Mouse (Mus musculus): ENCODE measurements around the gene Abl1. TPM values are rescaled to one million over a fixed set of nuclear protein-coding genes. Genes with fewer than 3 reads are reported as not detected.
A peak's percentile ranks its signal among the peaks of the same experiment; 100 is the strongest.

The Abl1 gene
- polyA plus RNA-seq, 1 experiment from 2014 or later = 43.1 TPM

DNA sequence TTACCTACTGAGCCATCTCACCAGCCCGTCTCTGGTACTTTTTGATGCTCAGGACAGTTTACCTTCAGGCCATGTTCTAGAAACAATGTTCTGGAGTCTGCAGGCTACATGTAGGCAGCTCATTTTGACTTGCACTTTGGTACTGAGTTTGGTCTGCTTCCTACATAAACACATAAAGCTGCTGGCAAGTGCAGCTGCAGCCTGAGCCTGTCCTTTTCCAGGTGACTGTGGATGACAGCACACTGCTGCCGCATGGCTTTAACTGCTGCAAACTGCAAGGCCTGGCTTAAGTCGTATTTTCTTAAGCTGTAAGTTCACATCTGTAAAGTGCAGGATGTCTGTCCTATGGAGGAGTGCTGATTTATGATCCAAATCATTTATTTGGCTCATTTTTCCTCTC is 44.3 kb downstream of the Abl1 start:
- Histone ChIP-seq H3K36me3 (no peaks in the 10 kb centered on the region), H3K27me3 (ENCODE audit: insufficient read depth, poor library complexity, severe bottlenecking) (no peaks in the 10 kb centered on the region), H3K4me1 (peaks cover 39% of the 10 kb centered on the region), H3K27ac (no peak overlapping the region), H3K9me3 (no peaks in the 10 kb centered on the region), H3K4me3 (no peak overlapping the region)
- 79% methylated on average over 3 of the region's 3 CpGs for WGBS
- no peak for DNase-seq (ENCODE audit: low spot score)

DNA sequence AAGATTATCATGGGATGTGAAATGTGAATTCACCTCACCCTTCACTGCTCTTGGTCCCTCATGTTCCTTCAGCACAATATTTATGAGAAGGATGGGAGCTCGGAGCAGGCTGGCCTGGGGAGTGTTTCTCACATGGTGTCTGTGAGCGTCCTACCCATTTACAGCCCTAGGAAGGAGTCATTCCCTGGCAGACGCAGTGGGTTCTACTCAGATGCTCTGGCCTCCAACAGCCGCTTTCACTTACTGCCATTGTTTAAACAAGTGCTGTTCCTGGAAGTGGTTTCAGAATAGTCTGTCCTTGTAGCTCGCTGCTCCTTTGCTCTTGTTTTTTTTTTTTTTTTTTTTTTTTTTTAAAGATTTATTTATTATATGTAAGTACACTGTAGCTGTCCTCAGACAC is 45.4 kb downstream of the Abl1 start:
- no peaks in the 10 kb centered on the region for H3K36me3 ChIP-seq
- DNase-seq (ENCODE audit: low spot score) = no peak
- no peak overlapping the region for H3K27ac ChIP-seq
- H3K9me3 ChIP-seq = no peaks in the 10 kb centered on the region
- WGBS = 76% methylated on average over 5 of the region's 5 CpGs
- H3K4me1 ChIP-seq = peaks cover 36% of the 10 kb centered on the region
- H3K4me3 ChIP-seq = no peak overlapping the region
- no peaks in the 10 kb centered on the region for H3K27me3 ChIP-seq (ENCODE audit: insufficient read depth, poor library complexity, severe bottlenecking)

DNA sequence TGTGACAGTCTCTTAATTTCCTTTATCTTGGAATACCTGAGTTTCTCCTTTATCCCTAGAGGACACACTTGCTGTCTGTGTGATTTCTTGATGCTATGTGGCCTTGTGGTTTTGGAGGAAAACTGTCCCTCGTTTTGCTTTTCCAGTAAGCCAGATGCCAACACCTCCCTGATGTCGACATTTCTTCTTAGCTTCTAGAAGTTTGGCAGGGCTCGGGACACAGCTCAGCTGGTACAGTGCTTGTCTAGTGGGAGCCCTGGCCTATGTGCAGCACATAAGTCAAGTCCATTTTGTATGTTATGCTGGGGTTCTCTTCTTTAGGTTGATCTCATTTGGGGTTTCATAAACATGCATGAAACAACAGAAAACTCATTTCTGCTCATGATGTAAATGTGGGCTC is 50.9 kb downstream of the Abl1 start:
- Histone ChIP-seq H3K36me3 (no peaks in the 10 kb centered on the region), H3K4me1 (peaks cover 35% of the 10 kb centered on the region), H3K9me3 (no peaks in the 10 kb centered on the region), H3K4me3 (no peak overlapping the region), H3K27ac (peak overlapping the region; percentile 30; the same call in 1 of the 2 replicates), H3K27me3 (ENCODE audit: insufficient read depth, poor library complexity, severe bottlenecking) (no peaks in the 10 kb centered on the region)
- DNase-seq (ENCODE audit: low spot score) = no peak
- 55% methylated on average over 3 of the region's 3 CpGs for WGBS

- Histone ChIP-seq H3K4me3 (no peak overlapping the region), H3K36me3 (no peaks in the 10 kb centered on the region), H3K27me3 (ENCODE audit: insufficient read depth, poor library complexity, severe bottlenecking) (no peaks in the 10 kb centered on the region), H3K4me1 (peaks cover 53% of the 10 kb centered on the region), H3K9me3 (no peaks in the 10 kb centered on the region), H3K27ac (no peak overlapping the region)
- WGBS = 52% methylated on average over 1 of the region's 1 CpGs
- no peak for DNase-seq (ENCODE audit: low spot score)
Measured at GRCm38 (mm10) chr2:31741728-31742127, 53.6 kb downstream of the Abl1 start.

- no peak for DNase-seq (ENCODE audit: low spot score)
- Histone ChIP-seq H3K27me3 (ENCODE audit: insufficient read depth, poor library complexity, severe bottlenecking) (no peaks in the 10 kb centered on the region), H3K36me3 (no peaks in the 10 kb centered on the region), H3K4me1 (peaks cover 58% of the 10 kb centered on the region), H3K4me3 (no peak overlapping the region), H3K9me3 (no peaks in the 10 kb centered on the region), H3K27ac (no peak overlapping the region)
- WGBS = 18% methylated on average over 7 of the region's 7 CpGs
Measured at GRCm38 (mm10) chr2:31742134-31742533, 54.0 kb downstream of the Abl1 start.

DNA sequence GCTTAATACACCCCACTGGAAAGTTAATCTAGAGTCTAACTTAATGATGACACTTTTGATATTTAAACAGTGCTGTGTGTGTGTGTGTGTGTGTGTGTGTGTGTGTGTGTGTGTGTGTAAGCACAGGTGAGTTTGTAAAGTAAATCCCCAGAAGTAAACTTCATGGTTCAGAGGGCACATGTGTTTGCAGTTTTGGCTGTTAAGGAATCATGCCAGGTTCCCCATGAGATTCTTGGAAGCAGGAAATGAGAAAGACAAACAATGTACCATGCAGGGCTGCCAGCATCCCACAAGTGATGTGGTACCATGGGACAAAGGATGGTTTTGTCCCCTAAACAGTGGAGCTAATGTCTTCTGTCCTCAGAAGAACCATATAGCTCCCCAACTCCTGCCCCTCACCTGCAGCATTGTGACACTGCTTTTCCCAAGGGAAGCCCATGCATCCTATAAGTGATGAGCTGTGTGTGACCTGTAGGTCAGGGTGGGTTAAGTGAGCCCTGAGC is 57.6 kb downstream of the Abl1 start:
- H3K9me3 ChIP-seq = no peaks in the 10 kb centered on the region
- H3K36me3 ChIP-seq = no peaks in the 10 kb centered on the region
- no peak for DNase-seq (ENCODE audit: low spot score)
- H3K4me3 ChIP-seq = no peak overlapping the region
- H3K4me1 ChIP-seq = peaks cover 78% of the 10 kb centered on the region
- 0 out of 2 replicates have a peak overlapping the region, but pooled peaks have one; percentile 13 for H3K27ac ChIP-seq
- no peaks in the 10 kb centered on the region for H3K27me3 ChIP-seq (ENCODE audit: insufficient read depth, poor library complexity, severe bottlenecking)

DNA sequence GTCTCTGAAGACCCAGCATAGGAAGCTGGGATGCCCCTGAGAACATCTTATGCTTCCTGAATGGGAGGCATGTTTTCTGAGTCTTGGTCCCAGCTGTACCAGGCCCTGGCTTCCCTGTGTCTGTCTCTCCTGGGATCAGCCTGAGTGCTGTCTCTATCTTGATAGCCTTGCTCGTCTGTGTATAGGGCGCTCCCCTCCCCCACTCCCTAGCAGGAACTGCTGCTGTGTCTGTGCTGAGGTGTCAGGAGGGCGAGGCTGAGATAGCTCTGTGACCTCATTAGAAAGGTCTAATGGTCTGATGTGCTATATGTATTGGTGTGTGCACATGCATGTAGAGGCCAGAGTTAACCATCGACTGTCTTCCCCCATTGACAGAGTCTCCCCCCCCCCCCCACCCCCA is 58.7 kb downstream of the Abl1 start:
- peaks cover 83% of the 10 kb centered on the region for H3K4me1 ChIP-seq

DNA sequence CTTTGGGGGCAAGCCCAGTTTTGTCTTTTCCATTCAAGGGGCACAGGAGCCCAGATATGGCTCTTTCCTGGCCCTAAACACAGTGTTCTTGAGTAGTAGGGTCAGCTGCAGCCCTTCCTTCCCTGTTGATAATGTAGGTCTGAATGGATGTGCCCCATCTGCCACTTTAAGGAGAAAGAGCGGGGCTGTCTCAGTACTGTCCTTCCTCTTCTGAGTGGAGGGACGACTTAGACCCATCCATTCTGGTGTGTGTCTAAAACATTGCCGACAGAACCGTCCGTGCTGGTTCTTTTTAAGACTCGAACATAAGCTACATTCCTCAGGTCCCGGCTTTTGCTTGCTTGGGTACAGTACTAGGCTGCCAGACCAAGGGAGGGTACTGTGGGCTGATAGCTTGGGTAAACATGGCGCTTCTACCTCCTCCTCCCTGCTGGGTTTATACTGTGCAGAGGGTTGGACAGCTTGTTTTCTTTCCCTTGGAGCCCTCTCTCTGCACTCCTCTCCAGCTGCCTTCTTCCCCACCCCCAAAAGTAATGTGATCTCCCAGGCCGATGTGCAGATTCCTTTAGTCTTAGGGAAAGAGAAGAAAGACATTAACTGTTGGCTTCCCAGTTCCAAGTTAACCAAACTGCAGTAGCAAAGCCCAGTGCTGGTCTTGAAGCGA is 61.0 kb downstream of the Abl1 start:
- peaks cover 80% of the 10 kb centered on the region for H3K4me1 ChIP-seq
- peaks cover 5% of the 10 kb centered on the region for H3K36me3 ChIP-seq
- no peaks in the 10 kb centered on the region for H3K9me3 ChIP-seq
- no peak for DNase-seq (ENCODE audit: low spot score)
- H3K27ac ChIP-seq = peak overlapping the region; percentile 85
- peak overlapping the region; percentile 45 for H3K4me3 ChIP-seq
- H3K27me3 ChIP-seq (ENCODE audit: insufficient read depth, poor library complexity, severe bottlenecking) = no peaks in the 10 kb centered on the region
- WGBS = 17% methylated on average over 10 of the region's 10 CpGs

More for the DNA sequence above, 58.7 kb downstream of the Abl1 start:
- Histone ChIP-seq H3K4me3 (no peak overlapping the region), H3K9me3 (no peaks in the 10 kb centered on the region), H3K27ac (peak overlapping the region; percentile 49), H3K36me3 (no peaks in the 10 kb centered on the region), H3K27me3 (ENCODE audit: insufficient read depth, poor library complexity, severe bottlenecking) (no peaks in the 10 kb centered on the region)
- WGBS = 19% methylated on average over 4 of the region's 4 CpGs
- no peak for DNase-seq (ENCODE audit: low spot score)

DNA sequence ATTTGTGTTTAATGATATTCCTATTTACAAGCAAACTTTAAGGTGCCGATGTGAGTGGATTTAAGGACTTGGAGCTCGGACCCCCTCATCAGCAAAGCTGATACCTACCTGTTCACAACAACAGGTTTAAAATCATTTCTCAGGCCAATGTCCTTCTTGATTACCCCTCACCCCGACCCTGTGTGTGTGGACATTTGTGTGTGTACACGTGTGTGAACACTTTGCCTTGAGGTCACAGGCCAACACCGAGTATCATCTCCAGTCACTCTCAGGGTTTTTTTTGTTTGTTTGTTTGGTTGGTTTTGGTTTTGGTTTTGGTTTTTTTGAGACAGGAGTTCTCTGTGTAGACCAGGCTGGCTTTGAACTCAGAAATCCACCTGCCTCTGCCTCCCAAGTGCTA is 62.0 kb downstream of the Abl1 start:
- H3K4me1 ChIP-seq = peaks cover 73% of the 10 kb centered on the region
- peaks cover 11% of the 10 kb centered on the region for H3K36me3 ChIP-seq
- no peaks in the 10 kb centered on the region for H3K9me3 ChIP-seq
- no peaks in the 10 kb centered on the region for H3K27me3 ChIP-seq (ENCODE audit: insufficient read depth, poor library complexity, severe bottlenecking)
- 87% methylated on average over 5 of the region's 5 CpGs for WGBS
- DNase-seq (ENCODE audit: low spot score) = no peak
- peak overlapping the region; percentile 85; the same call in 1 of the 2 replicates for H3K27ac ChIP-seq
- no peak overlapping the region for H3K4me3 ChIP-seq

DNA sequence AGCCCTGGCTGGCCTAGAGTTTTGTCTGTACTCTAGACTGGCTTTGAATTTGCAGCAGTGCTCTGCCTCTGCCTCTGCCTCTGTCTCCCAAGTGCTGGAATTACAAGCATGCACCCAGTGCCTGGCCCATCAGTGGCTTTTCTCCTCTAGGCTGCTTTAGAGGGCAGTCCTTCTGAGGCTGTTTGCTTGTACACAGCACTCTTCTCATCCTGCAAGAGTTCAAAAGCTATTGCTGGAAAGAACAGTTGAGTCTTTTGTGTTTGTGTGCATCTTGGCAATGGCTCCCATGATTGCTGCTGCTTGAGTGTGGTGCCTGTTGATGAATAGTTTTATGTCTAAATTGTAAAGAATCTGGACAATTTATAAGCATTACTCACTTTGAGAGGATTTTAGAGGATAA is 69.3 kb downstream of the Abl1 start:
- Histone ChIP-seq H3K27ac (peak overlapping the region; percentile 69), H3K4me1 (peaks cover 46% of the 10 kb centered on the region), H3K27me3 (ENCODE audit: insufficient read depth, poor library complexity, severe bottlenecking) (no peaks in the 10 kb centered on the region), H3K36me3 (peaks cover 14% of the 10 kb centered on the region), H3K4me3 (no peak overlapping the region), H3K9me3 (no peaks in the 10 kb centered on the region)
- peak; percentile 79 for DNase-seq (ENCODE audit: low spot score)

DNA sequence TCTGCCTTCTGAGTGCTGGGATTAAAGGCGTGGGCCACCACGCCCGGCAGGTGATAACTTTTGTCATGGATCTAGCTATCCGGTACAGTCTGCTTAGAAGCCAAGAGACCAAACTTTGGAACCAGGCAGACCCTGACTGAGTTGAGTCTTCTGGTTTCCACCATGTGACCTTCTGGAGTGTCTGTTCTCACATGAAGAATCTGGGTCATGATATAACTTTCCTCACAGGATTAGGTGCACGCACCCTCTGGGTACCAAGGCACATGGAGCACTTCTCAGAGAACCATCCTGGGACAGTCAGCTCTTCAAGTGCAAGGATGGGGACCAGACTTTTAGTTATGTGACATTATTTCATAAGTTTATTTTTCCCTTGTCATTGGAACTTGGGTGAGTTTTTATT is 70.8 kb downstream of the Abl1 start:
- H3K4me1 ChIP-seq = peaks cover 53% of the 10 kb centered on the region
- H3K27me3 ChIP-seq (ENCODE audit: insufficient read depth, poor library complexity, severe bottlenecking) = no peaks in the 10 kb centered on the region
- DNase-seq (ENCODE audit: low spot score) = no peak
- no peaks in the 10 kb centered on the region for H3K9me3 ChIP-seq
- H3K4me3 ChIP-seq = peak overlapping the region; percentile 94
- peak overlapping the region; percentile 100 for H3K27ac ChIP-seq
- peaks cover 11% of the 10 kb centered on the region for H3K36me3 ChIP-seq
- 86% methylated on average over 5 of the region's 5 CpGs for WGBS

DNA sequence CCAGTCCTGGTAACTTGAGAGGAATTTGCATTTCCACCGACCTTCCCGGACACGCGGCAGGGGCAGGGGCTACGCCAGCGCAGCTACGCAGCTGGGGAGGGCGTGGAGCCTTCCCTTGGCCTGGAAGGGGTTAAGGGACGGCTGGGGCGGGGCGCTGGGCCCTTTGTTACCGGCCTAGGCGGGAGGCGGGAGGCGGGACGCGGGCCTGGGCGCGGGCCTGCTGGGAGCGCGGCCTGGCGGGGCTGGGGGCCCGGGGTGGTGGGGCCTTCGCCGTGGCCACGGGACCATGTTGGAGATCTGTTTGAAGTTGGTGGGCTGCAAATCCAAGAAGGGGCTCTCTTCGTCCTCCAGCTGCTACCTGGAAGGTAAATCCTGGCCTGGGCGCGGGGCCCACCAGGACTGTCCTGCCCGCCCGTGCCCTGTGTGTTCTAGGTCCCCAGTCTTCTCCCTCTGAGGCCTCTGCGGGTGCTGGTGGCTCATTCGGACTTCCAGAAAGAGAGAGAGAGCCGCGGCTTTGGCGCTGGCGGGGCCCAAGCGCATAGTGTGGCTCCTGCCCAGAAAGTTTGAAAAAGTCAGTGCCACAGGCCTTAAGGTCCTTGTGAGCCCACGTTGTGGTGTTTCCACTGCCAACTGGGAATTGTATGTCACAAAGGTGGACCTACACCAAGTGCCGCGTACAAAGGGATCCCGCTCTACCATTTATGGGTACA is 71.7 kb downstream of the Abl1 start:
- peak; percentile 94 for DNase-seq (ENCODE audit: low spot score)
- whole genome bisulfite sequencing = under 1% methylated on average over 41 of the region's 42 CpGs
- Histone ChIP-seq H3K36me3 (0 out of 2 replicates have a peak, but pooled peaks cover 3% of the 10 kb centered on the region), H3K27me3 (ENCODE audit: insufficient read depth, poor library complexity, severe bottlenecking) (no peaks in the 10 kb centered on the region), H3K27ac (peak overlapping the region; percentile 100), H3K4me3 (peak overlapping the region; percentile 94), H3K4me1 (peaks cover 53% of the 10 kb centered on the region), H3K9me3 (no peaks in the 10 kb centered on the region)

DNA sequence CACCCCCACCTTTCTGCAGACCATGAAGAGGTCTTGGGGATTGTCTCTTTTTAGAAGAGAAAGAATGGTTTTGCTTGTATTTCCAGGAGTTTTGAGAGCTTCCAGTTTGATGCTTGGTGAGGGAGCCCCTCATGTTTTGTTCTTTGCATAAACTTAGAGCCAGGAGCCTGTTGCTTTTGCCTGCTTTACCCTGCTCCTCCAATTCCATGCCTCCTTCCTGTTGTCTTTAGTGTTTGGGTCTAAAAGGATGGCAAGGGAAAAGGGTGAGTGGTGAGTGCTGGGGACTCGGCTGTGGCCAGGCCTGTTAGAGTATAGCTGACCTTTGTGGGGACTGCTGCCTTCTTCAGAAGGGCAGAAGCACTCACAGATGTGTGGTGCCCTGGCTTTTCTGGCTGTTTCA is 72.3 kb downstream of the Abl1 start:
- WGBS = 0% methylated on average over 1 of the region's 1 CpGs
- H3K27me3 ChIP-seq (ENCODE audit: insufficient read depth, poor library complexity, severe bottlenecking) = no peaks in the 10 kb centered on the region
- no peaks in the 10 kb centered on the region for H3K9me3 ChIP-seq
- peak overlapping the region; percentile 94 for H3K4me3 ChIP-seq
- H3K36me3 ChIP-seq = 0 out of 2 replicates have a peak, but pooled peaks cover 3% of the 10 kb centered on the region
- peak overlapping the region; percentile 100 for H3K27ac ChIP-seq
- H3K4me1 ChIP-seq = peaks cover 58% of the 10 kb centered on the region
- DNase-seq (ENCODE audit: low spot score) = no peak
